Mouse (Mus musculus) lung, postnatal 0 days (tissue): ENCODE data around the gene Arfgef2.

Experiments
- CTCF ChIP-seq: IDR thresholded peaks from 2 replicates; pipeline ENCODE4 v1.5.1; 2016; ENCODE audit warnings: antibody characterized with exemption, mild to moderate bottlenecking
- EP300 ChIP-seq: IDR thresholded peaks from 2 replicates; pipeline ENCODE4 v1.6.1; 2016; ENCODE audit warnings: antibody characterized with exemption, mild to moderate bottlenecking, control low read depth

GRCm38 (mm10) chr2:166910536-166910935, 105.1 kb downstream of the Arfgef2 start:
- TF ChIP-seq EP300 (no peak), CTCF (no peak)
